Mouse (Mus musculus) stomach, embryonic 14.5 days (tissue): ENCODE measurements around the gene Rgmb. TPM values are rescaled to one million over a fixed set of nuclear protein-coding genes. Genes with fewer than 3 reads are reported as not detected.
A peak's percentile ranks its signal among the peaks of the same experiment; 100 is the strongest.

ENCODE experiments used
- ATAC-seq: fragments of 200-750 bp; cut with Nextera tagmentation; 2 replicates; pipeline ENCODE4 v1.8.0; 2017; ENCODE audit warnings: low read depth, moderate TSS enrichment; ENCODE audit not compliant: insufficient number of reproducible peaks, insufficient read depth, low FRiP score
- H3K27ac ChIP-seq: fragments of 300-500 bp; sonication (generic); 2 replicates; pipeline ENCODE4 v1.5.1; 2014; ENCODE audit warnings: mild to moderate bottlenecking, low read length, moderate library complexity, mixed read lengths
- H3K27me3 ChIP-seq: fragments of 300-500 bp; sonication (generic); 2 replicates; pipeline ENCODE4 v1.6.1; 2014; ENCODE audit warnings: low read length, control low read depth, mixed read lengths; ENCODE audit not compliant: control insufficient read depth, insufficient read depth
- H3K36me3 ChIP-seq: fragments of 300-500 bp; sonication (generic); 2 replicates; pipeline ENCODE4 v1.6.1; 2014; ENCODE audit warnings: mild to moderate bottlenecking, control low read depth, low read length, moderate library complexity, mixed read lengths; ENCODE audit not compliant: control insufficient read depth, insufficient read depth
- H3K4me1 ChIP-seq: fragments of 300-500 bp; sonication (generic); 2 replicates; pipeline ENCODE4 v1.6.1; 2014; ENCODE audit warnings: low read length, control low read depth, mixed read lengths; ENCODE audit not compliant: control insufficient read depth, insufficient read depth
- H3K4me2 ChIP-seq: fragments of 300-500 bp; sonication (generic); replicated peaks from 2 replicates; pipeline ENCODE4 v1.6.1; 2014; ENCODE audit warnings: low read depth, low read length, control low read depth
- H3K4me3 ChIP-seq: fragments of 300-500 bp; sonication (generic); 2 replicates; pipeline ENCODE4 v1.5.1; 2014; ENCODE audit warnings: low read depth, low read length, control low read depth
- H3K9ac ChIP-seq: fragments of 300-500 bp; sonication (generic); replicated peaks from 2 replicates; pipeline ENCODE4 v1.6.1; 2014; ENCODE audit warnings: low read depth, mild to moderate bottlenecking, control low read depth, low read length, moderate library complexity, mixed read lengths
- H3K9me3 ChIP-seq: fragments of 300-500 bp; sonication (generic); 2 replicates; pipeline ENCODE4 v1.6.1; 2016; ENCODE audit warnings: low read depth, low read length, control low read depth; ENCODE audit not compliant: control insufficient read depth
- WGBS: fragments of 180-500 bp; shearing (Covaris S2); extraction: QIAGEN DNeasy Blood & Tissue Kit; methylation state at CpG from one replicate; pipeline ENCODE4 v1.1.7; 2014; 5-methylcytosine and 5-hydroxymethylcytosine counted together
- polyA plus RNA-seq: library from polyadenylated mRNA; unstranded; fragments of >200 nt; fragmentation: Nextera tagmentation; extraction: Ambion mirVana; gene quantifications from 2 replicates; pipeline ENCODE4 v1.2.1, GENCODE M21; 2014

Rgmb gene
- polyA plus RNA-seq, 1 experiment from 2014 or later = 64.0 TPM

- Histone ChIP-seq H3K4me2 (peak overlapping the region; percentile 61), H3K9ac (peak overlapping the region; percentile 96), H3K4me3 (peak overlapping the region; percentile 99), H3K4me1 (peaks cover 17% of the 10 kb centered on the region; the same call in 1 of the 2 replicates), H3K27me3 (no peaks in the 10 kb centered on the region), H3K27ac (peak overlapping the region; percentile 97), H3K9me3 (no peaks in the 10 kb centered on the region), H3K36me3 (peaks cover 5% of the 10 kb centered on the region; the same call in 1 of the 2 replicates)
- ATAC-seq = peak; percentile 19
- under 1% methylated on average over 98 of the region's 102 CpGs for WGBS
These were observed 5.1 kb downstream of the Rgmb start for GRCm38 (mm10) chr17:15825481-15826396.

GRCm38 (mm10) chr17:15824854-15825253 is 6.0 kb downstream of the Rgmb start:
- 16% methylated on average over 3 of the region's 3 CpGs for WGBS

GRCm38 (mm10) chr17:15824337-15824736 is 6.5 kb downstream of the Rgmb start:
- peak overlapping the region; percentile 61 for H3K4me2 ChIP-seq
- H3K36me3 ChIP-seq = peaks cover 14% of the 10 kb centered on the region; the same call in 1 of the 2 replicates
- peaks cover 27% of the 10 kb centered on the region; the same call in 1 of the 2 replicates for H3K4me1 ChIP-seq
- H3K4me3 ChIP-seq = peak overlapping the region; percentile 99
- H3K9me3 ChIP-seq = no peaks in the 10 kb centered on the region
- 41% methylated on average over 11 of the region's 11 CpGs for whole genome bisulfite sequencing
- no peaks in the 10 kb centered on the region for H3K27me3 ChIP-seq
- ATAC-seq = no peak
- H3K9ac ChIP-seq = peak overlapping the region; percentile 96
- H3K27ac ChIP-seq = peak overlapping the region; percentile 97

More at GRCm38 (mm10) chr17:15824854-15825253, 6.0 kb downstream of the Rgmb start:
- peak overlapping the region; percentile 61 for H3K4me2 ChIP-seq
- peaks cover 11% of the 10 kb centered on the region; the same call in 1 of the 2 replicates for H3K36me3 ChIP-seq
- peak overlapping the region; percentile 96 for H3K9ac ChIP-seq
- peaks cover 25% of the 10 kb centered on the region; the same call in 1 of the 2 replicates for H3K4me1 ChIP-seq
- H3K27me3 ChIP-seq = no peaks in the 10 kb centered on the region
- no peak for ATAC-seq
- H3K27ac ChIP-seq = peak overlapping the region; percentile 97
- peak overlapping the region; percentile 99 for H3K4me3 ChIP-seq
- no peaks in the 10 kb centered on the region for H3K9me3 ChIP-seq

- H3K27me3 ChIP-seq = no peaks in the 10 kb centered on the region
- peaks cover 32% of the 10 kb centered on the region; the same call in 1 of the 2 replicates for H3K4me1 ChIP-seq
- H3K4me3 ChIP-seq = peak overlapping the region; percentile 99
- H3K36me3 ChIP-seq = peaks cover 18% of the 10 kb centered on the region
- no peaks in the 10 kb centered on the region for H3K9me3 ChIP-seq
- 22% methylated on average over 3 of the region's 3 CpGs for WGBS
- no peak for ATAC-seq
- peak overlapping the region; percentile 97 for H3K27ac ChIP-seq
- H3K4me2 ChIP-seq = peak overlapping the region; percentile 61
- peak overlapping the region; percentile 96 for H3K9ac ChIP-seq
These were observed 7.0 kb downstream of the Rgmb start for GRCm38 (mm10) chr17:15823838-15824237.

- WGBS = 39% methylated on average over 5 of the region's 5 CpGs
- peaks cover 21% of the 10 kb centered on the region for H3K36me3 ChIP-seq
- H3K27me3 ChIP-seq = no peaks in the 10 kb centered on the region
- ATAC-seq = no peak
- H3K4me1 ChIP-seq = peaks cover 32% of the 10 kb centered on the region; the same call in 1 of the 2 replicates
- H3K27ac ChIP-seq = peak overlapping the region; percentile 97
- peak overlapping the region; percentile 96 for H3K9ac ChIP-seq
- peak overlapping the region; percentile 99 for H3K4me3 ChIP-seq
- no peaks in the 10 kb centered on the region for H3K9me3 ChIP-seq
- peak overlapping the region; percentile 61 for H3K4me2 ChIP-seq
These were observed 7.6 kb downstream of the Rgmb start for GRCm38 (mm10) chr17:15823215-15823614.

- Histone ChIP-seq H3K27me3 (no peaks in the 10 kb centered on the region), H3K4me2 (peak overlapping the region; percentile 61), H3K36me3 (peaks cover 23% of the 10 kb centered on the region), H3K27ac (no peak overlapping the region), H3K9me3 (no peaks in the 10 kb centered on the region), H3K9ac (no peak overlapping the region; the same call in 1 of the 2 replicates), H3K4me3 (peak overlapping the region; percentile 99; the same call in 1 of the 2 replicates), H3K4me1 (peaks cover 33% of the 10 kb centered on the region; the same call in 1 of the 2 replicates)
- no peak for ATAC-seq
- 77% methylated on average over 7 of the region's 7 CpGs for WGBS
These were observed 8.5 kb downstream of the Rgmb start for GRCm38 (mm10) chr17:15822376-15822775.

GRCm38 (mm10) chr17:15821706-15822105 is 9.1 kb downstream of the Rgmb start:
- no peak overlapping the region for H3K4me3 ChIP-seq
- H3K36me3 ChIP-seq = peaks cover 29% of the 10 kb centered on the region
- WGBS = 82% methylated on average over 4 of the region's 4 CpGs
- ATAC-seq = no peak
- H3K4me1 ChIP-seq = peaks cover 39% of the 10 kb centered on the region; the same call in 1 of the 2 replicates
- H3K27ac ChIP-seq = no peak overlapping the region
- H3K9ac ChIP-seq = no peak overlapping the region
- no peaks in the 10 kb centered on the region for H3K27me3 ChIP-seq
- no peaks in the 10 kb centered on the region for H3K9me3 ChIP-seq
- H3K4me2 ChIP-seq = peak overlapping the region; percentile 61

GRCm38 (mm10) chr17:15820761-15821160 is 10.1 kb downstream of the Rgmb start:
- Histone ChIP-seq H3K4me2 (peak overlapping the region; percentile 17), H3K9me3 (no peaks in the 10 kb centered on the region), H3K9ac (no peak overlapping the region), H3K36me3 (peaks cover 29% of the 10 kb centered on the region), H3K27me3 (no peaks in the 10 kb centered on the region), H3K4me1 (peaks cover 42% of the 10 kb centered on the region; the same call in 1 of the 2 replicates), H3K27ac (0 out of 2 replicates have a peak overlapping the region, but pooled peaks have one; percentile 22), H3K4me3 (no peak overlapping the region)
- no peak for ATAC-seq
- 79% methylated on average over 10 of the region's 10 CpGs for WGBS
